Mouse (Mus musculus) liver, embryonic 13.5 days (tissue): ENCODE measurements around the gene Uox. TPM values are rescaled to one million over a fixed set of nuclear protein-coding genes. Genes with fewer than 3 reads are reported as not detected.

Source experiments
- ATAC-seq: fragments of 200-750 bp; cut with Nextera tagmentation; 2 replicates; pipeline ENCODE4 v1.8.0; 2017; ENCODE audit warnings: low read depth, mild to moderate bottlenecking, moderate number of reproducible peaks, moderate library complexity
- DNase-seq: peaks from one replicate; pipeline ENCODE4 v3.0.0; 2022
- H3K27ac ChIP-seq: fragments of 300-500 bp; sonication (generic); 2 replicates; pipeline ENCODE4 v1.5.1; 2015; ENCODE audit warnings: moderate library complexity, mild to moderate bottlenecking, inconsistent platforms
- H3K27me3 ChIP-seq: fragments of 300-500 bp; sonication (generic); 2 replicates; pipeline ENCODE4 v1.6.1; 2015; ENCODE audit warnings: mild to moderate bottlenecking, inconsistent platforms
- H3K36me3 ChIP-seq: fragments of 300-500 bp; sonication (generic); 2 replicates; pipeline ENCODE4 v1.6.1; 2015; ENCODE audit warnings: mild to moderate bottlenecking, inconsistent platforms
- H3K4me1 ChIP-seq: fragments of 300-500 bp; sonication (generic); replicated peaks from 2 replicates; pipeline ENCODE4 v1.6.1; 2015; ENCODE audit warnings: inconsistent platforms
- H3K4me2 ChIP-seq: fragments of 300-500 bp; sonication (generic); 2 replicates; pipeline ENCODE4 v1.6.1; 2015; ENCODE audit warnings: inconsistent platforms, mild to moderate bottlenecking, moderate library complexity
- H3K4me3 ChIP-seq: fragments of 300-500 bp; sonication (generic); replicated peaks from 2 replicates; pipeline ENCODE4 v1.5.1; 2015; ENCODE audit warnings: mild to moderate bottlenecking, inconsistent platforms
- H3K9ac ChIP-seq: fragments of 300-500 bp; sonication (generic); 2 replicates; pipeline ENCODE4 v1.6.1; 2015; ENCODE audit warnings: mild to moderate bottlenecking, inconsistent platforms
- H3K9me3 ChIP-seq: fragments of 300-500 bp; sonication (generic); replicated peaks from 2 replicates; pipeline ENCODE4 v1.6.1; 2016; ENCODE audit warnings: inconsistent platforms
- WGBS: fragments of 180-500 bp; shearing (Covaris S2); methylation state at CpG from one replicate; pipeline ENCODE4 v1.1.7; 2015; ENCODE audit not compliant: insufficient replicate concordance; 5-methylcytosine and 5-hydroxymethylcytosine counted together
- polyA plus RNA-seq: library from polyadenylated mRNA; unstranded; fragments of >200 nt; fragmentation: Nextera tagmentation; extraction: Ambion mirVana; gene quantifications from 2 replicates; pipeline ENCODE4 v1.2.1, GENCODE M21; 2015

Gene Uox
- polyA plus RNA-seq, 1 experiment from 2014 or later, result 3.0 TPM

GRCm38 (mm10) chr3:146628227-146628982 is 58.2 kb downstream of the Uox start:
- 45% methylated on average over 8 of the region's 8 CpGs for WGBS
- H3K4me3 ChIP-seq, result no peak overlapping the region
- no peaks in the 10 kb centered on the region for H3K36me3 ChIP-seq
- H3K27me3 ChIP-seq, result no peaks in the 10 kb centered on the region
- no peaks in the 10 kb centered on the region; the same call in 1 of the 2 replicates for H3K4me1 ChIP-seq
- no peaks in the 10 kb centered on the region for H3K9me3 ChIP-seq
- no peak overlapping the region for H3K9ac ChIP-seq
- H3K27ac ChIP-seq, result no peak overlapping the region
- no peak for DNase-seq
- no peak overlapping the region for H3K4me2 ChIP-seq
- no peak for ATAC-seq

- H3K4me2 ChIP-seq, result no peak overlapping the region
- DNase-seq, result no peak
- H3K36me3 ChIP-seq, result no peaks in the 10 kb centered on the region
- H3K27me3 ChIP-seq, result no peaks in the 10 kb centered on the region
- no peaks in the 10 kb centered on the region; the same call in 1 of the 2 replicates for H3K4me1 ChIP-seq
- H3K9me3 ChIP-seq, result no peaks in the 10 kb centered on the region
- 63% methylated on average over 5 of the region's 5 CpGs for WGBS
- H3K27ac ChIP-seq, result no peak overlapping the region
- no peak for ATAC-seq
- no peak overlapping the region for H3K4me3 ChIP-seq
- H3K9ac ChIP-seq, result no peak overlapping the region
Observed at GRCm38 (mm10) chr3:146632506-146632905, 62.3 kb downstream of the Uox start.

- Histone ChIP-seq H3K9me3 (no peaks in the 10 kb centered on the region), H3K4me1 (no peaks in the 10 kb centered on the region), H3K36me3 (no peaks in the 10 kb centered on the region), H3K4me2 (no peak overlapping the region), H3K9ac (no peak overlapping the region), H3K4me3 (no peak overlapping the region), H3K27me3 (no peaks in the 10 kb centered on the region), H3K27ac (no peak overlapping the region)
- DNase-seq (no peak), ATAC-seq (no peak)
- WGBS, result 48% methylated on average over 4 of the region's 4 CpGs
Observed at GRCm38 (mm10) chr3:146641818-146642427, 71.7 kb downstream of the Uox start.

GRCm38 (mm10) chr3:146649311-146649894 is 79.2 kb downstream of the Uox start:
- no peak overlapping the region for H3K27ac ChIP-seq
- WGBS, result 67% methylated on average over 10 of the region's 10 CpGs
- H3K4me1 ChIP-seq, result peaks cover 18% of the 10 kb centered on the region
- H3K36me3 ChIP-seq, result no peaks in the 10 kb centered on the region
- no peak overlapping the region for H3K4me2 ChIP-seq
- H3K9me3 ChIP-seq, result no peaks in the 10 kb centered on the region
- H3K9ac ChIP-seq, result no peak overlapping the region
- no peak for ATAC-seq
- H3K27me3 ChIP-seq, result 0 out of 2 replicates have a peak, but pooled peaks cover 3% of the 10 kb centered on the region
- no peak for DNase-seq
- H3K4me3 ChIP-seq, result no peak overlapping the region

GRCm38 (mm10) chr3:146650716-146651115 is 80.5 kb downstream of the Uox start:
- Histone ChIP-seq H3K27me3 (0 out of 2 replicates have a peak, but pooled peaks cover 3% of the 10 kb centered on the region), H3K4me3 (no peak overlapping the region), H3K27ac (no peak overlapping the region), H3K9ac (no peak overlapping the region), H3K4me2 (no peak overlapping the region), H3K36me3 (no peaks in the 10 kb centered on the region), H3K9me3 (no peaks in the 10 kb centered on the region), H3K4me1 (peaks cover 30% of the 10 kb centered on the region)
- WGBS, result 74% methylated on average over 10 of the region's 10 CpGs
- no peak for DNase-seq
- ATAC-seq, result no peak

GRCm38 (mm10) chr3:146651217-146651616 is 81.0 kb downstream of the Uox start, which contains the start of gene 4930503B20Rik:
Gene 4930503B20Rik (minus strand): TSS chr3:146651317.
- H3K4me3 ChIP-seq, result no peak within 1 kb of the TSS
- no peaks in the 10 kb centered on the region for H3K36me3 ChIP-seq
- no peak within 1 kb of the TSS for H3K27ac ChIP-seq
- 78% methylated on average over 3 of the region's 3 CpGs for WGBS
- peaks cover 34% of the 10 kb centered on the region for H3K4me1 ChIP-seq
- H3K9me3 ChIP-seq, result no peaks in the 10 kb centered on the region
- H3K9ac ChIP-seq, result no peak within 1 kb of the TSS
- H3K4me2 ChIP-seq, result no peak within 1 kb of the TSS
- DNase-seq, result no peak
- no peak for ATAC-seq
- H3K27me3 ChIP-seq, result 0 out of 2 replicates have a peak, but pooled peaks cover 3% of the 10 kb centered on the region

- ATAC-seq (no peak), DNase-seq (no peak)
- 0 out of 2 replicates have a peak, but pooled peaks cover 3% of the 10 kb centered on the region for H3K27me3 ChIP-seq
- no peak overlapping the region for H3K9ac ChIP-seq
- H3K9me3 ChIP-seq, result no peaks in the 10 kb centered on the region
- no peak overlapping the region for H3K4me3 ChIP-seq
- peaks cover 34% of the 10 kb centered on the region for H3K4me1 ChIP-seq
- no peak overlapping the region for H3K4me2 ChIP-seq
- no peaks in the 10 kb centered on the region for H3K36me3 ChIP-seq
- 76% methylated on average over 5 of the region's 5 CpGs for WGBS
- H3K27ac ChIP-seq, result no peak overlapping the region
Observed at GRCm38 (mm10) chr3:146652431-146652830, 82.2 kb downstream of the Uox start.

- no peaks in the 10 kb centered on the region for H3K36me3 ChIP-seq
- ATAC-seq (peak; percentile 95), DNase-seq (peak; percentile 70)
- peaks cover 34% of the 10 kb centered on the region for H3K4me1 ChIP-seq
- H3K27me3 ChIP-seq, result 0 out of 2 replicates have a peak, but pooled peaks cover 3% of the 10 kb centered on the region
- 0 out of 2 replicates have a peak overlapping the region, but pooled peaks have one; percentile 9 for H3K4me3 ChIP-seq
- 20% methylated on average over 6 of the region's 6 CpGs for WGBS
- peak overlapping the region; percentile 60 for H3K4me2 ChIP-seq
- no peaks in the 10 kb centered on the region for H3K9me3 ChIP-seq
- peak overlapping the region; percentile 54 for H3K9ac ChIP-seq
- H3K27ac ChIP-seq, result peak overlapping the region; percentile 85
Observed at GRCm38 (mm10) chr3:146653692-146654091, 83.5 kb downstream of the Uox start.

GRCm38 (mm10) chr3:146655111-146655577 is 84.9 kb downstream of the Uox start:
- no peaks in the 10 kb centered on the region for H3K27me3 ChIP-seq
- peaks cover 34% of the 10 kb centered on the region for H3K4me1 ChIP-seq
- DNase-seq (peak; percentile 63), ATAC-seq (peak; percentile 81)
- no peaks in the 10 kb centered on the region for H3K36me3 ChIP-seq
- 22% methylated on average over 2 of the region's 2 CpGs for WGBS
- H3K9ac ChIP-seq, result peak overlapping the region; percentile 38; the same call in 1 of the 2 replicates
- peak overlapping the region; percentile 48 for H3K4me2 ChIP-seq
- no peak overlapping the region for H3K4me3 ChIP-seq
- no peaks in the 10 kb centered on the region for H3K9me3 ChIP-seq
- peak overlapping the region; percentile 93 for H3K27ac ChIP-seq

GRCm38 (mm10) chr3:146657433-146657832 is 87.2 kb downstream of the Uox start:
- Histone ChIP-seq H3K4me3 (no peak overlapping the region), H3K27me3 (no peaks in the 10 kb centered on the region), H3K9ac (no peak overlapping the region), H3K9me3 (no peaks in the 10 kb centered on the region), H3K27ac (no peak overlapping the region), H3K4me2 (no peak overlapping the region), H3K4me1 (peaks cover 32% of the 10 kb centered on the region), H3K36me3 (no peaks in the 10 kb centered on the region)
- no peak for ATAC-seq
- DNase-seq, result no peak
- WGBS, result 77% methylated on average over 5 of the region's 5 CpGs

GRCm38 (mm10) chr3:146658061-146658639 is 87.9 kb downstream of the Uox start:
- Histone ChIP-seq H3K4me1 (peaks cover 27% of the 10 kb centered on the region), H3K9ac (no peak overlapping the region), H3K36me3 (no peaks in the 10 kb centered on the region), H3K27me3 (no peaks in the 10 kb centered on the region), H3K4me3 (no peak overlapping the region), H3K4me2 (no peak overlapping the region), H3K27ac (no peak overlapping the region), H3K9me3 (no peaks in the 10 kb centered on the region)
- ATAC-seq (no peak), DNase-seq (no peak)
- WGBS, result 77% methylated on average over 1 of the region's 1 CpGs
